Mouse (Mus musculus): ENCODE data around the gene Pbrm1. TPM values are rescaled to one million over a fixed set of nuclear protein-coding genes. Genes with fewer than 3 reads are reported as not detected.
A peak's percentile ranks its signal among the peaks of the same experiment; 100 is the strongest.

Pbrm1 gene
- 40.4 and 48.8 TPM in 2 replicates for polyA plus RNA-seq (2012; rRNA removed)

- DNase-seq (ENCODE audit: low read depth): peak; percentile 99
- TF ChIP-seq CTCF (IDR thresholded peaks at IDR 0.05; ENCODE audit: borderline replicate concordance, extremely low read depth, insufficient read depth, insufficient read length) (no peak), POLR2A (IDR thresholded peaks at IDR 0.05; ENCODE audit: borderline replicate concordance, extremely low read depth, insufficient read depth, insufficient read length, poor library complexity, severe bottlenecking) (peak; percentile 97)
Observed at GRCm38 (mm10) chr14:31018860-31019291, at the start of gene Pbrm1, which contains the start of gene Gnl3. Pbrm1 (plus strand) TSS chr14:31019138. Gnl3 (minus strand) TSS chr14:31019152.

DNA sequence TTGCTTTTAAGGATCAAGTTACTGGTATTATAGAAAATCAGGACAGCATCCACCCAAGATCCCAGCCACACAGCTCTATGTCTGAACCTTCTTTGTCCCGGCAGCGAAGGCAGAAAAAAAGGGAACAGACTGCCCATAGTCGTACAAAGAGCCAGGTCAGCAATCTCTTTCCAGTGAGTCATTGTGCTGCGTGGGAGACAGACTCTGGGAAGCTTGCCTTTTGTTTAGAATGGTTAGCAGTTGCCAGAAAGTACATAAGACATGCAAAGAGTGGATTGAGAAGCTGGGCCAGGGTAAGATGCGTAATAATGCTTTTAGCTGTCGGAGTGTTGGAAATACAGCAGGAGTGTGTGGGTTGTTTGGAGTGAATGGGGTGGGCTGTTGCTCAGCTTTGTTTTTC lies 44.7 kb upstream of the Pbrm1 start:
- peak; percentile 73 for DNase-seq (ENCODE audit: low read depth)
- TF ChIP-seq POLR2A (IDR thresholded peaks at IDR 0.05; ENCODE audit: borderline replicate concordance, extremely low read depth, insufficient read depth, insufficient read length, poor library complexity, severe bottlenecking): no peak
- no peak for TF ChIP-seq CTCF (IDR thresholded peaks at IDR 0.05; ENCODE audit: borderline replicate concordance, extremely low read depth, insufficient read depth, insufficient read length)

- DNase-seq (ENCODE audit: low read depth): no peak
- TF ChIP-seq POLR2A (IDR thresholded peaks at IDR 0.05; ENCODE audit: borderline replicate concordance, extremely low read depth, insufficient read depth, insufficient read length, poor library complexity, severe bottlenecking) (no peak), CTCF (IDR thresholded peaks at IDR 0.05; ENCODE audit: borderline replicate concordance, extremely low read depth, insufficient read depth, insufficient read length) (no peak)
Observed at GRCm38 (mm10) chr14:30976222-30976621, 42.7 kb upstream of the Pbrm1 start.

DNA sequence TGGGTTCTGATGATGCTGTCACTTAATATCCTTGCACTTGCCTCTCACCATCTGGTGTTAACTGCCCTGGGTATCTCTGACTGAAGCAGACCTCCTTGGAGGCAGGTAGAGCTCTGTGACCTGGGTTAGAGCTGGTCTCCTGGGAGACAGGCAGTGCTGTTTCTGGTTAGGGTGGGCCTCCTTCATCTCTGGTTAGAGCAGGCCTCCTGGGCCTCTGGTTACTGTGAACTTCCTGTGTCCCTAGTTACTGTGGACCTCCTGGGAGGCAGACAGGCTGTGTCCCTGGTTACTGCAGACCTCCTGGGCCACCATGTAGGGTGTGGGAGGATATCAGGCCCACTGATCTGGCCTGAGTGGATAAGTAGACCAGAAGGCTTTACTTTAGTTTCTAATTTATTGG lies 22.5 kb upstream of the Pbrm1 start:
- DNase-seq (ENCODE audit: low read depth): no peak
- TF ChIP-seq POLR2A (IDR thresholded peaks at IDR 0.05; ENCODE audit: borderline replicate concordance, extremely low read depth, insufficient read depth, insufficient read length, poor library complexity, severe bottlenecking): no peak
- no peak for TF ChIP-seq CTCF (IDR thresholded peaks at IDR 0.05; ENCODE audit: borderline replicate concordance, extremely low read depth, insufficient read depth, insufficient read length)

GRCm38 (mm10) chr14:31000356-31000755 lies 18.6 kb upstream of the Pbrm1 start:
- no peak for DNase-seq (ENCODE audit: low read depth)
- TF ChIP-seq CTCF (IDR thresholded peaks at IDR 0.05; ENCODE audit: borderline replicate concordance, extremely low read depth, insufficient read depth, insufficient read length) (no peak), POLR2A (IDR thresholded peaks at IDR 0.05; ENCODE audit: borderline replicate concordance, extremely low read depth, insufficient read depth, insufficient read length, poor library complexity, severe bottlenecking) (no peak)

DNA sequence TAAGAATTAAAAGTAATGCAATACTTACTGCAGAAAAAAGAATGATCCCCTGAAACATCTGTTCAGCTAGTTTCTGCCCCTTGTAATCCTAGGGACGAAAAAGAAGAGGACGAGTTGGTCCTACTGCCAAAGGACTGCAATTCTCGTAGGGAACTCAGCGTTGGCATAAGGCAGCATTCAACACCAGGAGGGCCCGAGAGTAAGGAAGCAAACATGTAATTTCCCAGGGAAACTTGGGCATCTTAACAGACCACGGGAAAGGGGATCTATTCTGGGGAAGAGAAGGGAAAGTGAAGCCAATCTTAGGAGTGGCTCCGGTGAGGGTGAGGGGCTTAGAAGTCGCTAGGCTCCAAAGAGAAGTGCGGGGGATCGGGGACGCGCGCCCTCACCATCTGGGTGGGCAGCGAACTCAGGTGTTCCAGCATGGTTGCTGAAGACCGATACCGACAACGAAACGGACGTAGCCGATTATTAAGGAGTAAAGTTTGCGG lies 18.1 kb upstream of the Pbrm1 start:
- peak; percentile 6; the same call in 1 of the 2 replicates for TF ChIP-seq CTCF (IDR thresholded peaks at IDR 0.05; ENCODE audit: borderline replicate concordance, extremely low read depth, insufficient read depth, insufficient read length)
- TF ChIP-seq POLR2A (IDR thresholded peaks at IDR 0.05; ENCODE audit: borderline replicate concordance, extremely low read depth, insufficient read depth, insufficient read length, poor library complexity, severe bottlenecking): no peak

GRCm38 (mm10) chr14:31001307-31002205 lies 17.4 kb upstream of the Pbrm1 start, which contains the start of the genes Glt8d1 and Spcs1:
Glt8d1 (plus strand) TSS chr14:31001400.
Spcs1 (minus strand) TSS chr14:31001672.
- TF ChIP-seq CTCF (IDR thresholded peaks at IDR 0.05; ENCODE audit: borderline replicate concordance, extremely low read depth, insufficient read depth, insufficient read length) (no peak), POLR2A (IDR thresholded peaks at IDR 0.05; ENCODE audit: borderline replicate concordance, extremely low read depth, insufficient read depth, insufficient read length, poor library complexity, severe bottlenecking) (peak; percentile 61; the same call in 1 of the 2 replicates)
- DNase-seq (ENCODE audit: low read depth): peak; percentile 92

More for the DNA sequence above, 18.1 kb upstream of the Pbrm1 start:
- DNase-seq (ENCODE audit: low read depth): no peak

- DNase-seq (ENCODE audit: low read depth): no peak
- TF ChIP-seq POLR2A (IDR thresholded peaks at IDR 0.05; ENCODE audit: borderline replicate concordance, extremely low read depth, insufficient read depth, insufficient read length, poor library complexity, severe bottlenecking): no peak
- TF ChIP-seq CTCF (IDR thresholded peaks at IDR 0.05; ENCODE audit: borderline replicate concordance, extremely low read depth, insufficient read depth, insufficient read length): no peak
Observed at GRCm38 (mm10) chr14:31004527-31004926, 14.4 kb upstream of the Pbrm1 start.

GRCm38 (mm10) chr14:31006779-31007178 lies 12.2 kb upstream of the Pbrm1 start:
- TF ChIP-seq CTCF (IDR thresholded peaks at IDR 0.05; ENCODE audit: borderline replicate concordance, extremely low read depth, insufficient read depth, insufficient read length) (no peak), POLR2A (IDR thresholded peaks at IDR 0.05; ENCODE audit: borderline replicate concordance, extremely low read depth, insufficient read depth, insufficient read length, poor library complexity, severe bottlenecking) (no peak)
- DNase-seq (ENCODE audit: low read depth): no peak

DNA sequence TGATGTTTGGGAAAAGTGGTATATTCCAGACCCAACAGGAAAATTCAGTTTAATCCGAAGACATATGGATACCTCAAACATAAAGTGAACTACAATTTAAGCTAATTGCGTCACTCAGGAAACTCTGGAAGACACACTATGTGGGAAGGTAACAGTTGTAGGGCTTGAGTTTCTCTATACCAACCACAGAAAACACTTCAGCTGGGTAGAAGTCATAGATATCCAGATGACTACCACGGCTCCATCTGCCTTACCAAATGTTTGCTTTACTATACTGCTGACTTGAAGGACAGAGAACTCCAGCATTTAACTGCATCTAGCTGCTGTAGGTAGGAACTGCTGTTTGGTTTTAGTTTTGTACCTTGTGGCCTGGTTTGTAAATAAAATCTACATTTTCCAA lies 7.3 kb upstream of the Pbrm1 start:
- TF ChIP-seq CTCF (IDR thresholded peaks at IDR 0.05; ENCODE audit: borderline replicate concordance, extremely low read depth, insufficient read depth, insufficient read length) (no peak), POLR2A (IDR thresholded peaks at IDR 0.05; ENCODE audit: borderline replicate concordance, extremely low read depth, insufficient read depth, insufficient read length, poor library complexity, severe bottlenecking) (no peak)
- DNase-seq (ENCODE audit: low read depth): no peak

DNA sequence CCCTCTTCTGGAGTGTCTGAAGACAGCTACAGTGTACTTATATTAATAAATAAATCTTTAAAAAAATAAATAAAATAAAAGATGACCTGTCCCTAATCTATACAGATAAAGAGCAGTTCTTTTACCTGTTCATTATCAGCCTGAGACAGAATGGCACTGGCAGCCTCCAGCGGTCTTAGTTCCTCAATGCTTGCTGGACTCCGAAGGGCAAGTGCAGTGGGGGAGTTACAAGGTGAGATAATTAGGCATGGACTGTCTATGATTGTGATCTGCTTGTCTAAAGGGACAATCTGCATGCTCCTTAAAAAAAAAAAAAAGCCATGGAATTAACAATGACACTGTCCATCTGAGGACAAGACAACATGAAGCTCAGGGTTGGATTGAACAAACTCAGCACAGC lies 5.0 kb upstream of the Pbrm1 start:
- no peak for TF ChIP-seq CTCF (IDR thresholded peaks at IDR 0.05; ENCODE audit: borderline replicate concordance, extremely low read depth, insufficient read depth, insufficient read length)
- no peak for TF ChIP-seq POLR2A (IDR thresholded peaks at IDR 0.05; ENCODE audit: borderline replicate concordance, extremely low read depth, insufficient read depth, insufficient read length, poor library complexity, severe bottlenecking)
- DNase-seq (ENCODE audit: low read depth): no peak

Measured in brain, embryonic 14.5 days (tissue).